Mouse (Mus musculus): ENCODE results near the gene Kcnma1.
A peak's percentile ranks its signal among the peaks of the same experiment; 100 is the strongest.

DNA sequence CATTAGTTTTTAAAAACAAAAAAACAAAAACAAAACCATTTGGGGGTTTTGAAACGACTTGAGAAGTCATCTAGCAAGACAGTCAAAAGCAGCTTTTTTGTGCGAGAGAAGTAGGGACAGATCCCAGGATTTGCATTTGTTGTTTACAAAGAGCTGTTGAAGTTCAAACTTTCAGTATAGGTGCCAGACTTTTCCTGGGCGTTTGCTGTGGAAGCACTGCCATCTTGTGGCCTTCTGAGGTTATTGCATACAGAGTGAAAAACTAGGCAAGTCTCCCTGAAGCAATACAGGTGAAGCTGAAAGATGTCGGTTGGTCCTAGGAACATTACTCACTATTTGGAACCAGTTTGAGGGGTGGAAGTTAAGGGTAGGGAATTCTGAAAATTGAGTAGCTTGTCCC, 484.6 kb downstream of the Kcnma1 start:
- peak; percentile 86 for TF ChIP-seq CTCF (IDR thresholded peaks at IDR 0.05; ENCODE audit: low read depth)
- TF ChIP-seq EP300 (IDR thresholded peaks at IDR 0.05; ENCODE audit: low read depth) = no peak
